Mouse (Mus musculus) midbrain, embryonic 10.5 days (tissue): ENCODE measurements around the gene Ddi2. TPM values are rescaled to one million over a fixed set of nuclear protein-coding genes. Genes with fewer than 3 reads are reported as not detected.
A peak's percentile ranks its signal among the peaks of the same experiment; 100 is the strongest.

Experiments used
- DNase-seq: peaks from one replicate; pipeline ENCODE4 v3.0.0-alpha.2; 2017; ENCODE audit warnings: low spot score
- H3K27ac ChIP-seq: fragments of 300-500 bp; sonication (generic); replicated peaks from 2 replicates; pipeline ENCODE4 v1.5.1; 2016; ENCODE audit warnings: mild to moderate bottlenecking
- H3K27me3 ChIP-seq: fragments of 300-500 bp; sonication (generic); 2 replicates; pipeline ENCODE4 v1.6.1; 2016; ENCODE audit warnings: low read depth, mild to moderate bottlenecking; ENCODE audit not compliant: poor library complexity, severe bottlenecking
- H3K36me3 ChIP-seq: fragments of 300-500 bp; sonication (generic); 2 replicates; pipeline ENCODE4 v1.6.1; 2016; ENCODE audit warnings: mild to moderate bottlenecking, moderate library complexity
- H3K4me1 ChIP-seq: fragments of 300-500 bp; sonication (generic); 2 replicates; pipeline ENCODE4 v1.6.1; 2016
- H3K4me3 ChIP-seq: fragments of 300-500 bp; sonication (generic); 2 replicates; pipeline ENCODE4 v1.5.1; 2016; ENCODE audit warnings: mild to moderate bottlenecking, moderate library complexity
- H3K9me3 ChIP-seq: fragments of 300-500 bp; sonication (generic); replicated peaks from 2 replicates; pipeline ENCODE4 v1.6.1; 2016; ENCODE audit warnings: mild to moderate bottlenecking
- WGBS: fragments of 180-500 bp; shearing (Covaris S2); methylation state at CpG from one replicate; pipeline ENCODE4 v1.1.7; 2016; 5-methylcytosine and 5-hydroxymethylcytosine counted together
- polyA plus RNA-seq: library from polyadenylated mRNA; unstranded; fragments of >200 nt; fragmentation: Nextera tagmentation; extraction: Ambion mirVana; gene quantifications from 2 replicates; pipeline ENCODE4 v1.2.1, GENCODE M21; 2016

Gene Ddi2
- polyA plus RNA-seq, 1 experiment from 2014 or later = 23.7 TPM

DNA sequence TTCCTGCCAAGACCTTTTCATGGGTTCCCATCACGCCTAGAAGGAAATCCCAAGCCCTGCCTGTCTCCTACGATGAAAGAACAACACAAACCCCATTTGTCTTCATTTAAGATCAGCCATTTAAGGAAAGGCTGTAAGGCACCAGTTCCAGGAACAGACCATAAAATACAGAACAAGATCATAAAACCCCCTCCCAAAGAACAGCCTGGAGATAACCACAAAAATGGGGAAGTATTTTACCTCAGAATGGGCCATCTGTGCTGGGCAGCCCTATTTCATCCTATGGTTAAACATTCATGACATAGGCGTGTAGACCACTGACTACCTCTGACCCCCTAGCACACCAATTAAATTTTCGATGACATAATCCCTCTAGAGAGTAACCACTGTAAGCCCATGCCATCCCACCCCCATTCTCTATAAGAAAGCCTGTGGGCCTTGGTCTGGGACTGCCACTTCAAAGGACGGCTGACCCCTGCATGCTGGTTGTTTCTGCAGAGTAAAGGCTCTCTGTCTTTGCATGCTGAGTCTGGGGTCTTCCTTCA, 9.5 kb downstream of the Ddi2 start:
- Histone ChIP-seq H3K4me1 (peaks cover 4% of the 10 kb centered on the region; the same call in 1 of the 2 replicates), H3K36me3 (peaks cover 77% of the 10 kb centered on the region), H3K27ac (no peak overlapping the region), H3K4me3 (no peak overlapping the region), H3K27me3 (no peaks in the 10 kb centered on the region), H3K9me3 (no peaks in the 10 kb centered on the region)
- 92% methylated on average over 5 of the region's 5 CpGs for WGBS
- no peak for DNase-seq

- WGBS = 94% methylated on average over 1 of the region's 1 CpGs
- no peaks in the 10 kb centered on the region for H3K9me3 ChIP-seq
- no peaks in the 10 kb centered on the region for H3K27me3 ChIP-seq
- no peak for DNase-seq
- H3K4me3 ChIP-seq = no peak overlapping the region
- H3K4me1 ChIP-seq = peaks cover 4% of the 10 kb centered on the region; the same call in 1 of the 2 replicates
- peaks cover 87% of the 10 kb centered on the region for H3K36me3 ChIP-seq
- H3K27ac ChIP-seq = no peak overlapping the region
These were observed 12.0 kb downstream of the Ddi2 start for GRCm38 (mm10) chr4:141711250-141711649.

- whole genome bisulfite sequencing = 97% methylated on average over 2 of the region's 2 CpGs
These were observed 14.2 kb downstream of the Ddi2 start for GRCm38 (mm10) chr4:141708971-141709370.

DNA sequence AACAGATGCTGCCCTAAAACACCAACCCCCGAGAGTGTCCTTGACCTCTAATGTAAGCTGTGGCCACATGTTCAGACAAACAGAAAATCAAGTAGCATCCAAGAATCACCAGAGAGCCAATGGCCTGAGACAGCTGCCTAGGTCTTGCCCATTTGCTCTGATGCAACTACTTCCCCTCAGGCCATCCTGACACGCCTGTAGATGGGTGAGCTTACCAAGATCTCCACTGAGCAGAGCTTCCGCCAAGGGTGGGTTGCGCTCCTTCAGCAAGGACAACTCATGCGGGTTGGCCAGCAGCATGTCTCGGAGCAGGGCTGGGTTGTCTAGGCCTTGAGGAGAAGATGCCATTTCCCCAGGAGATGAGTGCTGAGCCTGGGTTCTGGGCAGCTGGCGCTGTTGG, 15.2 kb downstream of the Ddi2 start:
- no peak overlapping the region for H3K27ac ChIP-seq
- H3K9me3 ChIP-seq = no peaks in the 10 kb centered on the region
- no peak overlapping the region for H3K4me3 ChIP-seq
- peaks cover 100% of the 10 kb centered on the region for H3K36me3 ChIP-seq
- H3K27me3 ChIP-seq = no peaks in the 10 kb centered on the region
- no peak for DNase-seq
- 98% methylated on average over 7 of the region's 7 CpGs for WGBS
- H3K4me1 ChIP-seq = no peaks in the 10 kb centered on the region

More at GRCm38 (mm10) chr4:141708971-141709370, 14.2 kb downstream of the Ddi2 start:
- Histone ChIP-seq H3K4me3 (no peak overlapping the region), H3K36me3 (peaks cover 100% of the 10 kb centered on the region), H3K9me3 (no peaks in the 10 kb centered on the region), H3K4me1 (no peaks in the 10 kb centered on the region), H3K27ac (no peak overlapping the region), H3K27me3 (no peaks in the 10 kb centered on the region)
- no peak for DNase-seq

DNA sequence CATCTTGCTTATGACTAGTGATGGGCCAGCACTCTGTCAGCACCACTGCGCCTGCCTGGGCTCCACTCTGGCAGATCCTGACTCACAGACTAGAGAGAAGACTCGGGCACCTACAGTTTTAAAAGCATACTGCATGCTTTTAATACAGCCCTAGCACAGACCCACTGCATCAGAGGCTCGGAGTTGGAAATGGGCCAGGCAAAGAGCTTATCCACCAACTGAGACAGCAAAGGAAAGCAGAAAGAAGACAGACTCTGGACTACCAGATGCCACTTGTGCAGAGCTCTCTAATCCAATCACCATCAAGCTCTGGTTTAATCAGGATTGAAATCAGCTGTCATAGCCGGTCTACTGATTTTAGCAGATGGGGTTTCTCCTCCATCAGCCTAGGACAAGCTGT, 17.9 kb downstream of the Ddi2 start:
- Histone ChIP-seq H3K36me3 (peaks cover 100% of the 10 kb centered on the region), H3K4me1 (no peaks in the 10 kb centered on the region)
- no peak for DNase-seq

GRCm38 (mm10) chr4:141704625-141705024, 18.6 kb downstream of the Ddi2 start:
- Histone ChIP-seq H3K27me3 (no peaks in the 10 kb centered on the region), H3K36me3 (peaks cover 100% of the 10 kb centered on the region), H3K4me3 (no peak overlapping the region), H3K9me3 (no peaks in the 10 kb centered on the region), H3K4me1 (no peaks in the 10 kb centered on the region), H3K27ac (no peak overlapping the region)
- 94% methylated on average over 2 of the region's 2 CpGs for WGBS
- DNase-seq = no peak

More for the DNA sequence above, 17.9 kb downstream of the Ddi2 start:
- no peaks in the 10 kb centered on the region for H3K27me3 ChIP-seq
- no peaks in the 10 kb centered on the region for H3K9me3 ChIP-seq
- no peak overlapping the region for H3K4me3 ChIP-seq
- WGBS = 95% methylated on average over 4 of the region's 4 CpGs
- H3K27ac ChIP-seq = no peak overlapping the region

- H3K27me3 ChIP-seq = no peaks in the 10 kb centered on the region
- H3K27ac ChIP-seq = no peak overlapping the region
- H3K9me3 ChIP-seq = no peaks in the 10 kb centered on the region
- WGBS = 93% methylated on average over 8 of the region's 8 CpGs
- DNase-seq = no peak
- no peaks in the 10 kb centered on the region for H3K4me1 ChIP-seq
- peaks cover 99% of the 10 kb centered on the region for H3K36me3 ChIP-seq
- H3K4me3 ChIP-seq = no peak overlapping the region
These were observed 28.5 kb downstream of the Ddi2 start for GRCm38 (mm10) chr4:141694719-141695118.

DNA sequence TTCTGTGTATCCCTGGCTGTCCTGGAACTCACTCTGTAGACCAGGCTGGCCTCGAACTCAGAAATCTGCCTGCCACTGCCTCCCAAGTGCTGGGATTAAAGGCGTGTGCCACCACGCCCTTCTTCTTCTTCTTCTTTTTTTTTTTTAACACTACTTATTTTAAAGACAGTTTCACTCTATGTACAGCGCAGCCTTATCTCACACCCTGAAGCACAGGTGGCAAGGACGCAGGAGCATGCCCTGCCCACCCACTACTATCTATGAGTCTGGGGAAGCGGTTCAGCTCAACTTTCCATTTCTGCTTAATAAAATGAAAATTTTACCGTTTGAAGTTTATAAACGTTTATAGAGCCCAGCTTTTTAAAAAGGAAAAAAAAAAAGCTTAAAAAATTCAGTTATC, 34.7 kb downstream of the Ddi2 start:
- DNase-seq = no peak
- H3K27me3 ChIP-seq = no peaks in the 10 kb centered on the region
- 95% methylated on average over 8 of the region's 8 CpGs for WGBS
- H3K27ac ChIP-seq = no peak overlapping the region
- H3K9me3 ChIP-seq = no peaks in the 10 kb centered on the region
- no peak overlapping the region for H3K4me3 ChIP-seq
- peaks cover 89% of the 10 kb centered on the region for H3K36me3 ChIP-seq
- H3K4me1 ChIP-seq = no peaks in the 10 kb centered on the region

DNA sequence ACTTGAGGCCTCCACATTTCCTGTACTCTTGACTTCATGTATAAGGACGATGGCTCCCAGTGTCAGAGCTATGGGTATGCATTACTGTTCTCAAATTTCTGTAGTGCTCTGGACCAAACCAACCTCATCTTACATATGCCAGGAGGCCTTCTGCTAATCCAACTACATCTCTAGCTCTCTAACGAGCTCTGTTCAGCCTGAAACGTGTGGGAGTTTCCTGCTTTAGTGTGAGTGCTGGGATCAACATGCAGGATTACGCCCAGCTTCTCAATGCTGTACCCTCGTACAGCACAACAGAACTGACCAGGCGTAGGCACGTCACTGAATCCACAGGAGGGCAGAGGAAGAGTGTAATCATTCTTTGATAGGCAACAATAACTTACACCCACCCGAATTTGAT, 36.7 kb downstream of the Ddi2 start:
- H3K4me3 ChIP-seq = no peak overlapping the region
- H3K9me3 ChIP-seq = no peaks in the 10 kb centered on the region
- DNase-seq = no peak
- WGBS = 92% methylated on average over 8 of the region's 8 CpGs
- H3K27ac ChIP-seq = no peak overlapping the region
- no peaks in the 10 kb centered on the region for H3K27me3 ChIP-seq
- peaks cover 9% of the 10 kb centered on the region for H3K4me1 ChIP-seq
- peaks cover 86% of the 10 kb centered on the region for H3K36me3 ChIP-seq

DNA sequence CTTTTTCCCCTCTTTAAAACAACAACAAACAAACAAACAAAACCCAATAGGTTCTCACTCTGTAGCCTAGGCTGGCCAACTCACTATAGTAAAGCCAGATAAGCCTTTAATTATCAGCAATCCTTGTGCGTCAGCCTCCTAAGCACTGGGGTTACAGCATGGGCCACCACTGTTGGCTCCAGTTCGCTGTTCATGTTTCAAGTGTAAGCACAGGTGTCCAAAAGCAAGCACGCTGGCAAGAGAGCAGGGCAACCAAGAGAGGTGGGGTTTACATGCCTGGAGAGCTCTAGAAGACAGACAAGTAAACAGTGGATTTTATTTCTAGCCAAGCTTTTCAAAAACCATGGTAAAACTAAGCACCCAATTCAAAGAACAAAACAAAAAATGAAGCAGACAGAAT, 37.1 kb downstream of the Ddi2 start:
- 89% methylated on average over 3 of the region's 3 CpGs for WGBS
- Histone ChIP-seq H3K27me3 (no peaks in the 10 kb centered on the region), H3K4me1 (peaks cover 9% of the 10 kb centered on the region), H3K27ac (no peak overlapping the region), H3K4me3 (no peak overlapping the region), H3K9me3 (no peaks in the 10 kb centered on the region), H3K36me3 (peaks cover 81% of the 10 kb centered on the region)
- DNase-seq = no peak

DNA sequence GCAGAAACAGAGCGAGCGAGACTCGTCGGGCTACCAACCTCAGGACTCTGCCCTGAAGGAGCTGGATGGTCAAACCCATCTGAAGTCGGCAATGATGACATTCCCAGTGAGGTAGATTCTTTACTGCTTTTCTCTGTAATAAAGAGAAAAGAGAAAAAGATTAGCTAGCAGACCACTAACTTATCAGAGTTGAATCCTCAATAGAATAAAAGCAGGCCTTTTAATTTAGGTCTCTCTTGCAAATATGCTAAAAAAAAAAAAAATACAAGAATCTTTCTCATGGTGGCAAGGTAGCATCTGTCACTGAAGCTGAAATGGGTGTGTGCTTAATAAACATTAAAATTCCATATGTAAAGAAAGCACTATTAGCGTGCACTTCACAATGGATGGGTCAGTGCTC, 37.7 kb downstream of the Ddi2 start, which contains the start of gene Rsc1a1:
TSS of gene Rsc1a1 (minus strand) at position 101 of the 400 bp plus-strand sequence.
- no peaks in the 10 kb centered on the region for H3K9me3 ChIP-seq
- DNase-seq = no peak
- H3K36me3 ChIP-seq = peaks cover 75% of the 10 kb centered on the region
- WGBS = 92% methylated on average over 6 of the region's 6 CpGs
- H3K27me3 ChIP-seq = no peaks in the 10 kb centered on the region
- H3K27ac ChIP-seq = no peak within 1 kb of the TSS
- H3K4me1 ChIP-seq = peaks cover 9% of the 10 kb centered on the region
- no peak within 1 kb of the TSS for H3K4me3 ChIP-seq

- 76% methylated on average over 12 of the region's 12 CpGs for WGBS
- Histone ChIP-seq H3K9me3 (no peaks in the 10 kb centered on the region), H3K27me3 (no peaks in the 10 kb centered on the region), H3K4me3 (no peak overlapping the region), H3K27ac (peak overlapping the region; percentile 39; the same call in 1 of the 2 replicates), H3K36me3 (peaks cover 60% of the 10 kb centered on the region), H3K4me1 (peaks cover 9% of the 10 kb centered on the region)
- DNase-seq = no peak
These were observed 40.5 kb downstream of the Ddi2 start for GRCm38 (mm10) chr4:141682706-141683230.

- 70% methylated on average over 7 of the region's 7 CpGs for WGBS
- H3K36me3 ChIP-seq = peaks cover 53% of the 10 kb centered on the region
- H3K4me3 ChIP-seq = no peak overlapping the region
- H3K27me3 ChIP-seq = no peaks in the 10 kb centered on the region
- H3K9me3 ChIP-seq = no peaks in the 10 kb centered on the region
- DNase-seq = no peak
- 0 out of 2 replicates have a peak overlapping the region, but pooled peaks have one; percentile 55 for H3K27ac ChIP-seq
- peaks cover 9% of the 10 kb centered on the region for H3K4me1 ChIP-seq
These were observed 41.5 kb downstream of the Ddi2 start for GRCm38 (mm10) chr4:141681767-141682166.
